Mouse (Mus musculus) CH12.LX (cell line): ENCODE measurements at regions not wholly inside any gene's neighbourhood (a gene's known extent, or its start where the extent isn't known, plus 50 kb on each side); places are given as distances from the start of the nearest gene placed in this dataset.

ENCODE experiments used
- DNase-seq: peaks from one replicate; pipeline ENCODE4 v3.0.0-alpha.2; 2013; ENCODE audit errors: extremely low read depth
- H3K27ac ChIP-seq: 2 replicates; pipeline ENCODE4 v1.5.1; 2012; ENCODE audit warnings: low read depth, mild to moderate bottlenecking, control low read depth, moderate library complexity; ENCODE audit not compliant: insufficient read depth
- H3K27me3 ChIP-seq: replicated peaks from 2 replicates; pipeline ENCODE3; 2012; ENCODE audit warnings: inconsistent platforms
- H3K36me3 ChIP-seq, 2 experiments: replicated peaks in 1 of 2; 2 replicates each; pipeline versions ENCODE3 to v1.6.1; 2012; ENCODE audit warnings: inconsistent platforms in 1 of 2, low read length in 1 of 2, mild to moderate bottlenecking in 1 of 2, mixed read lengths in 1 of 2, moderate library complexity in 1 of 2; ENCODE audit not compliant: control insufficient read depth in 1 of 2, insufficient read depth in 1 of 2
- H3K4me1 ChIP-seq, 2 experiments: 2 replicates each; pipeline ENCODE4 v1.6.1; 2012; ENCODE audit warnings: inconsistent platforms in 1 of 2, moderate library complexity in 1 of 2; ENCODE audit not compliant: insufficient read depth in 2 of 2, control insufficient read depth in 1 of 2
- H3K4me2 ChIP-seq: 2 replicates; pipeline ENCODE4 v1.6.1; 2012; ENCODE audit warnings: low read depth, mild to moderate bottlenecking, control low read depth; ENCODE audit not compliant: poor library complexity, insufficient read depth, severe bottlenecking
- H3K4me3 ChIP-seq, 3 experiments: fragments of 150-350 bp in 1 of 3; sonication (generic) in 1 of 3; replicated peaks in 1 of 3; 2 replicates each; pipeline versions ENCODE3 to v1.5.1; 2011 to 2012; ENCODE audit warnings: low read depth in 2 of 3, low read length in 2 of 3, mild to moderate bottlenecking in 2 of 3, moderate library complexity in 2 of 3, control low read depth in 1 of 3, improper control_type of control experiment in 1 of 3, inconsistent platforms in 1 of 3, mixed read lengths in 1 of 3; ENCODE audit not compliant: poor library complexity in 1 of 3
- H3K79me2 ChIP-seq: replicated peaks from 2 replicates; pipeline ENCODE4 v1.6.1; 2012; ENCODE audit warnings: mild to moderate bottlenecking, moderate library complexity; ENCODE audit not compliant: control insufficient read depth, poor library complexity, insufficient read depth, severe bottlenecking; ENCODE audit errors: extremely low read depth
- H3K9ac ChIP-seq: 2 replicates; pipeline ENCODE4 v1.6.1; 2012; ENCODE audit warnings: low read depth, mild to moderate bottlenecking, control low read depth, moderate library complexity; ENCODE audit not compliant: insufficient read depth
- H3K9me3 ChIP-seq: replicated peaks from 2 replicates; pipeline ENCODE3; 2012; ENCODE audit warnings: low read length, inconsistent platforms, mixed read lengths
- BHLHE40 ChIP-seq: IDR thresholded peaks from 2 replicates; pipeline ENCODE4 v1.6.1; 2011; ENCODE audit warnings: mild to moderate bottlenecking, low read depth, low read length, improper control_type of control experiment
- CHD1 ChIP-seq: IDR thresholded peaks from 2 replicates; pipeline ENCODE4 v1.6.1; 2012; ENCODE audit warnings: low read depth, low read length, improper control_type of control experiment, inconsistent platforms
- CHD2 ChIP-seq: IDR thresholded peaks from 2 replicates; pipeline ENCODE4 v1.6.1; 2011; ENCODE audit warnings: low read length, improper control_type of control experiment
- E2F4 ChIP-seq: IDR thresholded peaks from 2 replicates; pipeline ENCODE4 v1.6.1; 2011; ENCODE audit warnings: low read depth, low read length, improper control_type of control experiment; ENCODE audit not compliant: insufficient replicate concordance
- EP300 ChIP-seq: IDR thresholded peaks from 2 replicates; pipeline ENCODE4 v1.6.1; 2011; ENCODE audit warnings: low read length, improper control_type of control experiment
- ETS1 ChIP-seq: conservative IDR thresholded peaks from 2 replicates; pipeline ENCODE4 v1.6.1; 2012; ENCODE audit warnings: low read depth, mild to moderate bottlenecking, inconsistent platforms, low read length, improper control_type of control experiment, moderate library complexity
- HCFC1 ChIP-seq: IDR thresholded peaks from 2 replicates; pipeline ENCODE4 v1.6.1; 2012; ENCODE audit warnings: low read depth, mild to moderate bottlenecking, inconsistent platforms, low read length, improper control_type of control experiment
- IRF4 ChIP-seq: IDR thresholded peaks from 2 replicates; pipeline ENCODE4 v1.6.1; 2014; ENCODE audit warnings: low read depth, mild to moderate bottlenecking, inconsistent platforms, low read length, improper control_type of control experiment
- JUN ChIP-seq: IDR thresholded peaks from 2 replicates; pipeline ENCODE4 v1.6.1; 2011; ENCODE audit warnings: low read depth, mild to moderate bottlenecking, low read length, improper control_type of control experiment, moderate library complexity; ENCODE audit not compliant: insufficient read depth
- JUND ChIP-seq: conservative IDR thresholded peaks from 2 replicates; pipeline ENCODE4 v1.6.1; 2011; ENCODE audit warnings: low read depth, low read length, improper control_type of control experiment
- KAT2A ChIP-seq: IDR thresholded peaks from 2 replicates; pipeline ENCODE4 v1.6.1; 2012; ENCODE audit warnings: low read length, improper control_type of control experiment, inconsistent platforms; ENCODE audit not compliant: insufficient replicate concordance
- MAFK ChIP-seq: IDR thresholded peaks from 2 replicates; pipeline ENCODE4 v1.6.1; 2011; ENCODE audit warnings: low read length, improper control_type of control experiment; ENCODE audit not compliant: insufficient replicate concordance
- MAX ChIP-seq: IDR thresholded peaks from 2 replicates; pipeline ENCODE4 v1.6.1; 2011; ENCODE audit warnings: low read length, improper control_type of control experiment
- MXI1 ChIP-seq: IDR thresholded peaks from 2 replicates; pipeline ENCODE4 v1.6.1; 2011; ENCODE audit warnings: mild to moderate bottlenecking, low read depth, low read length, improper control_type of control experiment
- NELFE ChIP-seq: IDR thresholded peaks from 2 replicates; pipeline ENCODE4 v1.6.1; 2011; ENCODE audit warnings: low read depth, low read length, improper control_type of control experiment
- PAX5 ChIP-seq: IDR thresholded peaks from 2 replicates; pipeline ENCODE4 v1.6.1; 2012; ENCODE audit warnings: low read length, inconsistent platforms, mixed read lengths
- POLR2A ChIP-seq: IDR thresholded peaks from 2 replicates; pipeline ENCODE4 v1.6.1; 2011; ENCODE audit warnings: low read depth, mild to moderate bottlenecking, improper control_type of control experiment, low read length
- POLR2AphosphoS2 ChIP-seq: IDR thresholded peaks from 2 replicates; pipeline ENCODE4 v1.6.1; 2011; ENCODE audit warnings: low read depth, low read length, improper control_type of control experiment
- RAD21 ChIP-seq: IDR thresholded peaks from 2 replicates; pipeline ENCODE4 v1.6.1; 2011; ENCODE audit warnings: low read depth, mild to moderate bottlenecking, low read length, improper control_type of control experiment, moderate library complexity
- RCOR1 ChIP-seq: conservative IDR thresholded peaks from 2 replicates; pipeline ENCODE4 v1.6.1; 2012; ENCODE audit warnings: low read depth, mild to moderate bottlenecking, inconsistent platforms, low read length, improper control_type of control experiment
- SIN3A ChIP-seq: IDR thresholded peaks from 2 replicates; pipeline ENCODE4 v1.6.1; 2012; ENCODE audit warnings: low read length, improper control_type of control experiment, inconsistent platforms
- SMC3 ChIP-seq: IDR thresholded peaks from 2 replicates; pipeline ENCODE4 v1.6.1; 2011; ENCODE audit warnings: low read depth, low read length, improper control_type of control experiment
- TBP ChIP-seq: conservative IDR thresholded peaks from 2 replicates; pipeline ENCODE4 v1.6.1; 2011; ENCODE audit warnings: low read depth, low read length, improper control_type of control experiment
- TCF12 ChIP-seq: IDR thresholded peaks from 2 replicates; pipeline ENCODE4 v1.6.1; 2014; ENCODE audit warnings: low read depth, mild to moderate bottlenecking, inconsistent platforms, low read length, improper control_type of control experiment
- UBTF ChIP-seq: IDR thresholded peaks from 2 replicates; pipeline ENCODE4 v1.6.1; 2012; ENCODE audit warnings: low read depth, mild to moderate bottlenecking, inconsistent platforms, low read length, improper control_type of control experiment, moderate library complexity
- USF1 ChIP-seq: IDR thresholded peaks from 2 replicates; pipeline ENCODE4 v1.6.1; 2014; ENCODE audit warnings: low read depth, mild to moderate bottlenecking, inconsistent platforms, low read length, improper control_type of control experiment
- USF2 ChIP-seq: conservative IDR thresholded peaks from 2 replicates; pipeline ENCODE4 v1.6.1; 2011; ENCODE audit warnings: low read depth, low read length, improper control_type of control experiment
- ZKSCAN1 ChIP-seq: IDR thresholded peaks from 2 replicates; pipeline ENCODE4 v1.6.1; 2012; ENCODE audit warnings: low read depth, inconsistent platforms, low read length, improper control_type of control experiment, borderline replicate concordance
- ZMIZ1 ChIP-seq: IDR thresholded peaks from 2 replicates; pipeline ENCODE4 v1.6.1; 2012; ENCODE audit warnings: low read depth, mild to moderate bottlenecking, inconsistent platforms, low read length, improper control_type of control experiment
- ZNF384 ChIP-seq: IDR thresholded peaks from 2 replicates; pipeline ENCODE4 v1.6.1; 2012; ENCODE audit warnings: low read depth, low read length, improper control_type of control experiment, inconsistent platforms
- dilution Hi-C: fragments of 300-500 bp; cut with MboI; formaldehyde crosslinking; loops from 2 replicates; pipeline ENCODE4 v1.14.3; 2020; ENCODE audit warnings: low sequenced_read_pairs; ENCODE audit not compliant: extremely low pct_unique_long_range_greater_than_20kb, extremely low pct_ligation_motif_present
- in situ Hi-C: fragments of 300-500 bp; cut with MboI; formaldehyde crosslinking; loops from 3 replicates; pipeline ENCODE4 v1.14.3; 2019; ENCODE audit warnings: low sequenced_read_pairs, low pct_ligation_motif_present, low pct_unique_long_range_greater_than_20kb, mixed read lengths

- in situ Hi-C loops (no loop called here), dilution Hi-C loops (no loop called here)
- H3K36me3 ChIP-seq: no peaks in the 10 kb centered on the region
- no peak overlapping the region for H3K27ac ChIP-seq
- no peak overlapping the region for H3K9ac ChIP-seq
- H3K4me2 ChIP-seq: no peak overlapping the region
- H3K4me3 ChIP-seq: no peak overlapping the region
- H3K27me3 ChIP-seq: peaks cover 16% of the 10 kb centered on the region
- H3K9me3 ChIP-seq: no peaks in the 10 kb centered on the region
- no peak for DNase-seq
- H3K79me2 ChIP-seq: no peaks in the 10 kb centered on the region
- H3K4me1 ChIP-seq: no peaks in the 10 kb centered on the region
- no peak for TF ChIP-seq BHLHE40
- no peak for TF ChIP-seq ETS1
- TF ChIP-seq RAD21: no peak
- TF ChIP-seq ZMIZ1: no peak
- TF ChIP-seq IRF4: no peak
- no peak for TF ChIP-seq JUN
- no peak for TF ChIP-seq SMC3
- no peak for TF ChIP-seq PAX5
- no peak for TF ChIP-seq HCFC1
- no peak for TF ChIP-seq RCOR1
- no peak for TF ChIP-seq MXI1
- no peak for TF ChIP-seq CHD1
- TF ChIP-seq MAFK: no peak
- no peak for TF ChIP-seq E2F4
- no peak for TF ChIP-seq KAT2A
- no peak for TF ChIP-seq USF2
- TF ChIP-seq ZKSCAN1: no peak
- TF ChIP-seq JUND: no peak
- TF ChIP-seq MAX: no peak
These were observed 103.2 kb upstream of the Galnt18 start for GRCm38 (mm10) chr7:111882991-111883390.

GRCm38 (mm10) chr7:111880067-111880675, 100.4 kb upstream of the Galnt18 start:
- DNase-seq: no peak
- Histone ChIP-seq H3K4me1 (no peaks in the 10 kb centered on the region), H3K79me2 (no peaks in the 10 kb centered on the region)
- TF ChIP-seq USF2 (no peak), TCF12 (no peak), POLR2A (no peak), RAD21 (no peak), SIN3A (no peak), MAX (no peak), NELFE (no peak), RCOR1 (no peak), MAFK (no peak), MXI1 (no peak), ETS1 (no peak), UBTF (no peak), ZNF384 (no peak), USF1 (no peak), JUN (no peak), TBP (no peak), EP300 (no peak), SMC3 (no peak), CHD2 (no peak), POLR2AphosphoS2 (no peak)
- TF ChIP-seq, all 38 proteins: peak for 0
- dilution Hi-C loops: no loop called here
- Histone ChIP-seq H3K9me3 (no peaks in the 10 kb centered on the region), H3K36me3 (no peaks in the 10 kb centered on the region), H3K4me3 (no peak overlapping the region), H3K9ac (no peak overlapping the region), H3K27me3 (peaks cover 17% of the 10 kb centered on the region), H3K27ac (no peak overlapping the region), H3K4me2 (no peak overlapping the region)
- in situ Hi-C loops: no loop called here
